Mouse (Mus musculus): Measurements from ENCODE around the gene Cobll1. TPM values are rescaled to one million over a fixed set of nuclear protein-coding genes. Genes with fewer than 3 reads are reported as not detected.

Cobll1 gene
- total RNA-seq, 2 experiments from 2014 or later = 0.48 to 2.3 TPM

DNA sequence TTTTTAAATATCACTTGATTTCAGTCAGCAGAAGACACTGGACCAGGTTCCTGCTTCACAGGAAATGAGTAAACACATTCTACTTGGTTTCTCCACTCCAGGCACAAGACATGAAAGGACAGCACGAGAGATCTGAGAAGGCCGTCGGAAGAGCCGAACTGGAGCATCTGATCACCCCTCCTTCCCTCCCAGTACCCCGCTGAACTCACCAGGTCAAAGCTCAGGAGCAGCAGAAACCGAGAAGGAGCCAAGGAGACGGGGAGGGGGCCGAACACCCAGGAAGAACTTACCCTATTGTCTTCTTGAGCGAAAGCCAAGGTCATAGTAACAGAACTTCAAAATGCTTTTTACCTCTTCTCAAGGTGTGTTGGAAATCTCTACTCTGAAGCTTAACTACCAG lies 39.5 kb downstream of the Cobll1 start:
- no peak for ATAC-seq (ENCODE audit: poor library complexity, severe bottlenecking)

DNA sequence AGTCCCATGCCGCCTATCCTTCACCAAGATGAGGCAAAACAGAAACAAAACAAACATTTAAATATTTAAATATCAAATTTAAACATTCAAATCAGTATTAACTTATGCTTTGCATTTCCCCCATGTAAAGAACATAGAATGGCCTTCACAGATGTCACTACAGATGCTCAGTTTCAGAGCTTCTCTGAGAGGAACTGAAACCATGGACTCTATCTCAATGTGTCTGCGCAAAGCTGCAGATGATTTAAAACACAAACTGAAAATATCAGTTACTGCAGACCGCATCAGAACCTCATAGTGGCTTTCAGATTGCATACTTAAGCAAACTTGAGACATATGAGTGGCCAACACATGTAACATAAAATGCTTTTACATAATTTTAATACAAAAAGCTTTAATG lies 40.6 kb downstream of the Cobll1 start:
- peak; percentile 73 for ATAC-seq (ENCODE audit: poor library complexity, severe bottlenecking)

DNA sequence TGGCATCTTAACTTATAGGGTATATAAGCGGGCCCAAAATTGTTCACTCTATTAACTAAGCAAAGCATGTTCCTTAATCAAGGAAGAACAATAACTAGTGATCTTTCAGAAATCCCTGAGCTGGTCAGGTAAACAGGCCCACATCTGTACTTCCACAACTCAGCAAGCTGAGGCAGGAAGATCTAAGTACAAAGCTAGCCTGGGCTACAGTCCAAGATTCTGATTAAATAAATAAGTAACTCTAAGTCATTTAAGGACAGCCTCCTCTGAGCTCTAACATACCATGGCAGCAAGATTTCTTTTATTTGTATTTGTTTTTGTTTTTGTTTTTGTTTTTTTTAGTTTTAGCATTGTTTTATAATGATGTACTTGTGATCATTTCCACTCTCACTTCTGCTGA lies 42.2 kb downstream of the Cobll1 start:
- ATAC-seq (ENCODE audit: poor library complexity, severe bottlenecking) = no peak

DNA sequence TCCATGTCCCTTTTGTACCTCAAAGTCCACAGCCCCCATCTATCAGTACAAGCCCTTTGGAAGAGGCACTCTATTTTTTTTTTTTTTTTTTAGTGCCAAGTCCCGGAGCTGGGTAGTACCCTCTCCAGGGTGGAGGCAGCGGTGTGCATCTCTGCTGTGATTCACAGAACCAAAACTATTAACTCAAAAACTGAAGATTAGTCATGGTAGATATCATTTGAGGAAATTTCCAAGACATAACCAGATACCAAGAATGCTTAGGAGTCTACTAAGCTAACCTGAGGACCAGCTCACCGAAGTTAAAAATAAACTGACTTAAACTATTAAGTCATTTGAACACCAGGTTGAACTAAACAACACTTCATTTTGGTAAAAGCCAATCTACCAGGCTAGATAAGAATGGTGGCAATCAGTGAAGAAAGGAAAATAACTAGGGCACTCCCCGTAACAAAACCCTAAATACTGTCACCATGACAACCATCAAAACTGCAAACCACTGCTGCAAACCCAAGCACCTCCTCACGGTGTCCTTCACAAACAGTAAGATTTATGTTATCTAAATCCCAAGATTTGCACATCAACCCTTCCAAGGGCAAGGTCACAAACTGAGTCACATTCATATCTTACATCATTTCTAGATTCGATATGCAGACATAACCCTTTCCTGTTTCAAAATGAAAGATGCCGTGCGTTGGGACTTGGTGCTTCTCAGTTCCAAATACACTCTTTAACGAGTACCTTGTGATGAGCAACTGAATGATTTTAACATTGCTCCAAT lies 43.8 kb downstream of the Cobll1 start:
- ATAC-seq (ENCODE audit: poor library complexity, severe bottlenecking) = peak; percentile 17; the same call in 1 of the 2 replicates

DNA sequence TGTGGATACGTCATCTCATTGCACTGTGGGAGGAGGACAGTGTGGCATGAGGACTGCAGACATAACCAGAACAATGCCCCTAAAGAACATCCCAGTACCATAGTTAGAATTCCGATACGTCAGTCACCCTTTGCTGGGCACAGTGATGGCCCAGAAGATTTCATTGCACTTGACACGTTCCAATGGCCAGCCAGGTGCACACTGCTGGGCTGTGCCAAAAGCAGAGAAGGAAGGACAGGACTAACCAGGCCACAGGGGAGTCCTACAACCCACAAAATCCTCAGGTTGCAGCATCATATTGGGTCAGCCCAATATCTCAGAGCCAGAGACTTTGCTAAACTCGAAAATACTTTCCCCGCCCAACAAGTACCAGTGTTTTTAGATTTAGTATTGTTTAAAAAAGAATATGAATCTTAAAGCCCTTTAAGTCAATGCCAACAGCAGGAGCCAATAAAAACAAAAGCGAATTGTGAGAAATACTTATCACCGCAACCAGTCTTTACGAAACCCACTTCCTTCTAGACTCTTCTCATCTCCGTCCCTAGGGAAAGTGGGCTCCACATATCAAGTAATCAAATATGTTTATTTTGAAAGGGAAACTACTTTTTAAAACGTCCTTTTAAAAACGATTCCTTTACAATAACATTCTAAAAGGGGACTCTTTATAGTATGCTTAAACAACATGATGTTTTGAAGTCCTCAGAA lies 46.0 kb downstream of the Cobll1 start:
- no peak; the same call in 1 of the 2 replicates for ATAC-seq (ENCODE audit: poor library complexity, severe bottlenecking)

DNA sequence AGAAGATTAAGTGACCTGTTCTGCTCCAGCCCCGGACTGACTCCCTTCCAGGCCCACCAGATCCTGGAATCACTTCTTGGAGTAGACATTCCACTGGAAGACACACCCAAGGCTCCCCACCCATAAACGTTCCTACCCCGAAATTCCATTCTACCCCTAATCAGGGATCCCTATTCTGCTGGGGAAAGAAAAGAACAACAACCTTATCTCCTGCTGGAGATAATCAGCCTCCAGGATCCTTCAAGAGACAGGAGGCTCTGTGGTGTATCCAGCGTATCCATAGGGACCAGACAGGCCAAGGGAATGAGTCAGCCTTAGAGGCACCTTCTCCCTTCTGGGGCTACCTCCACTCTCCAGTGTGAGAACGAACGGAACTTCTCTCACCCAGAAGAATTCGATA lies 47.8 kb downstream of the Cobll1 start:
- no peak for ATAC-seq (ENCODE audit: poor library complexity, severe bottlenecking)

DNA sequence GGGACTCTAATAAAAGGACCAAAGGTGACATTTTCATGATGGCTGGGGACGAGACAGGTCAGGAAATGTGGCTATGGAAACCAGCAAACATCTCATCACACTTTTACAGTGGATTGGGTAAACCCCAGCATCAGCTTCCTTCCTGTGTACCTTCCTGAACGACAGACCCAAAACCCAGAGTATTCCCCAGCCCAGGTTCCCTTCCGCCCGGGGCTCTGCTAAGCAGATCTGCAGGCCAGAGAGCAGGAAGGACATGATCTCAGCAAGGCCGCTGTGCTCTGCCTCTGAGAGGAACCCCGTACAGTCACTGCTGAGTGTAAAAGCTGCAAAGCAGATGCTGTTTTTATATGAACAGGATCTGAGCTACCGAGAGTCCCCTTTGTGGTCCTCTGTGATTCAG lies 49.9 kb downstream of the Cobll1 start:
- peak; percentile 80 for ATAC-seq (ENCODE audit: poor library complexity, severe bottlenecking)

DNA sequence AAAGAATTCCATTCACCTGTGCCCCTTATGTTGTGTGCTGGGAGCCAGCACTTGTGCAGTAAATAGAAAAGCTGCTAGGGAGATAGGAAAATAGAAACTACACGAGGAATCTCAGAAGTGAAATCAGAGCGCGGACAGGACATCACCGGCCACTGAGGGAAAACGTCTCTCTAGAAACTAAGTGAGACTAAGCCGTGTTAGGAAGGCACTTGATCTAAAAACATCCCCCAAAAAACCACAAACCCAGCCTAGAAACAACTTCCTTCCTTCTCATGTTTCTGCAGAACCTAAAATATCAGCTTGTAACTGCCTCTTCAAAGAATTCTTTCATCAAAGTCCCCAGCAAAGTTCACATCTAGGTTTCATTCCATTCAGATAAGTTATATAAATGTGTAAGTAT lies 50.6 kb downstream of the Cobll1 start:
- peak; percentile 36 for ATAC-seq (ENCODE audit: poor library complexity, severe bottlenecking)

DNA sequence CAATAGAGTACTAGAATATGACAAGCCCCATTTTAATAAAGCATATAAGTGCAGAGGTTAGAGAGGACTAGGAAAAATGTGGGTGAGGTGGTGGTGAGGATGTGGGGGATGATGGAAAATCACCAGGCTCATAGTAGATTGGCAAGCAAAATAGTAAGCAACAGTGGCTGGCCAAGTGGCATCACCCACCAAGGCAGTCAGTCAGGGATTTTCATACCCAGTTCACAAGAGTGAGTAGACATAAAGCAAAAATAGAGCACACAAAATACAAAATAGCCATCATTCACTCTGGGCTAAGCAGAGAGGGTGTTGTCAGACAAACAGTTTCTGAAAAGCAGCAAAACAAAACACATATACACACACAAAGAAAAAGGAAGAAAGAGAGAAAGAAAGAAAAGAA lies 51.6 kb downstream of the Cobll1 start:
- no peak for ATAC-seq (ENCODE audit: poor library complexity, severe bottlenecking)

DNA sequence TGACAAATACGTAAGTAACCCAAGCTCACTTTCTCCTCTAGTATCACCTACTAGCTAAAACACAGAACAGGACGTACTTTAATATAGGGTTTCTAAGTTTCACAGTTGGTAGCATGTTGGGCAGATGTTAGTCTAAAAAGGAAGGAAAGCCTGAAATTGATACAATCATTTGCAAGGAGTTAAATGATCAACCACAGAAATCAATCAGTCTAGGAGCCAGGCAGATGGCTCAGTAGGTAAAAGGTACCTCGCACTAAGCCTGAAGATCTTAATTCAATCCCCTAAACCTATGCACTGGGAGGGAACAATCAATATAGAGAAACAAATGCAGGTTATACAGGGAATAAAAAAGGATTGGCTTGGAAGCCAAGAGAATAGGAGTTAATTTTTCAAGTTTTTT lies 52.0 kb downstream of the Cobll1 start:
- no peak for ATAC-seq (ENCODE audit: poor library complexity, severe bottlenecking)

DNA sequence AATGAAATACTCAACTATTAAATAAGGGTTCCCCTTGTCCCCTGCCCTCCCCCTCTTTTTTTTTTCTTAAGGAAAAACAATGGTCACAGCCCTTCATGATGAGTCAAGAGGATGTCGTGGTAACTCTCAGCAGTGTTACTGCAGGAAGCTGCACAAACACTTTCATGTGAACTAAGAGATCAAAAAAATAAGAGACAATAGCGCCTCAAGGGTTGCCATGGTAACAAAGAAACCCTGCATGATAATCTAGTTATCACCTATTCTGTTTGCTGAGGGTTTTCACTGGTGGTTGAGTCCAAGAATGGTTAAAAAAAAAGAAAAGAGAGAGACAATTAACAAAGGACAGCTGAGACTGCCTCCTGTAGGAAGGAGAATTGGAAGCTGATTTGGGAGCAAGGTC lies 56.5 kb downstream of the Cobll1 start:
- peak; percentile 66 for ATAC-seq (ENCODE audit: poor library complexity, severe bottlenecking)

DNA sequence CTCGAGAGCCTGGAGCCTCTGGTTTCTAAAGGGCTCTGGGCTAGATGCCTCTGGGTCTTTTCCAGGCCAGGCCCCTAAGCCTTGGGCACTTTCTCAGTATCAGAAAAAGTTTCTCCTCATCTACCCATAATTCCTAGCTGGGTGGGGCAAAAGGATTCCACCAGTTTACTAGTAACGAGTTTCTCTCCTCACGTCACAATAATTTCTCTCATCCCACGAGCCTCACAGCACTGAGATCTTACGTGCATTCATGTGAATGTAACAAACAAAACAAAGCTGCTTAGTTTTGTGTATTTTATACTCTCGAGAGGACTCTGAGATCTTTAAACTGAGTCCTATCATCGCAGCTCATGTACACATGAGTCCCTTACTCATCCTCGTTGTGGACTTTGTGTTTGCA lies 57.5 kb downstream of the Cobll1 start:
- no peak for ATAC-seq (ENCODE audit: poor library complexity, severe bottlenecking)

DNA sequence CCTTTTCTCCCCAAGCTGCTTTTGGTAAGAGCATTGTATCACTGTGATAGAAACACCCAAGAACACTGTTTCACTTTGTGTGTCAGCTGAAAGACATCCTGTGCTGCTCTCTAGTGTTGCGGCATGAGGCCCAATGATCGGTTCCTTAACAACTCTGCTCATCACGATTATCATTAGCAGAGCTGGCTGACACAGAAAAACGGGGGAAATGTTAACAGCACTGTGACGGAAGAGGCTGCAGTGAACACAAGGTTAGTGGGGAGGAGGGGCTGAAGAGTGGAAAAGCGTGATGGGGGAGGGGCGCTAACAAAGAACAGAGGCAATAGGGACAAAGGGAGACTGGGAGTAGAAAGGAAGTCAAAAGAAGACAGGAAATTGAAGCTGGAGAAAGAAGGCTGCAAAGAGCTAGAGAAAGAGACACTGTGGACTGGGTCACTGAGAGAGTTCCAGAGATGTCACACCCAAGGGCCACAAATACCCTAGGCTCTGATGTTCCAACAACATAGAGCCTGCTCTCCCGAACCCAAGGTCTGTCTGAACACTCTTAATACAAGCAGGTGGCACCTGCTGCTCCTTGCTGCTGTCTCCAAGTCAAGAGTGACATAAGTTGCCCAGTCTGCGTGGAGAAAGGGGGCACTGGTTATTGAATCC lies 58.0 kb downstream of the Cobll1 start:
- peak; percentile 43 for ATAC-seq (ENCODE audit: poor library complexity, severe bottlenecking)

DNA sequence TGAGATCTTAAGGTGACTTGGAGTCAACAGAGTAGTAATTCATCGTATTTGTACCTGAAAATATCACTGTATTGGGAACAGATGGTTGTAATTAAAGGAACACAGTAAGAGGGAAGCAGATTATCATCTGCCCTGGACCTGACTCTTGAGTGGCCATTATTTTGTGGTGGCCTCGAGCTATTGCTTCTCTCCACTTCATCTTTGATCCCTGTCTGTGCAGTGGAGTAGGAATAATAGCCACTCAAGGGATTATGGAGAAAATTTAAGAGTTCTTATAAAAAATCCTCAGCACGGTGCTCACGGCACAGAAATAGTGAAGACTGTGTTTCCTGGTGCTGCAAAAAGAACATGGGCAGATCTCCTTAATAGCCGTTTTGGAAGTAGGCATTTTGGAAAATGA lies 63.6 kb downstream of the Cobll1 start:
- ATAC-seq (ENCODE audit: poor library complexity, severe bottlenecking) = no peak

DNA sequence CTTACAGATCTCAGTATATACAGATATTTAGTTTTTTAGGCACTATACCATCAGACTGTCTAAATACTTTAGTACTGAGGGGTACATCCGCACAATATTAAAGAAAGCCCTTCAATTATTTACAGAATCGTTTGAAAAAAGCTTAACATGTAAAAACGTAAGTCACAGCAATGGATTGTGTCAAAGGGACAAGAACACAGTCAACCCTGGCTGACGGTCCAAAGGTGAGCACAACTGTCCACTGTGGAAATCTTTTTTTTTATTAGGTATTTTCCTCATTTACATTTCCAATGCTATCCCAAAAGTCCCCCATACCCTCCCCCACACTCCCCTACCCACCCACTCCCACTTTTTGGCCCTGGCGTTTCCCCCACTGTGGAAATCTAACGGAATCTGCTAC lies 67.1 kb downstream of the Cobll1 start:
- no peak for ATAC-seq (ENCODE audit: poor library complexity, severe bottlenecking)

DNA sequence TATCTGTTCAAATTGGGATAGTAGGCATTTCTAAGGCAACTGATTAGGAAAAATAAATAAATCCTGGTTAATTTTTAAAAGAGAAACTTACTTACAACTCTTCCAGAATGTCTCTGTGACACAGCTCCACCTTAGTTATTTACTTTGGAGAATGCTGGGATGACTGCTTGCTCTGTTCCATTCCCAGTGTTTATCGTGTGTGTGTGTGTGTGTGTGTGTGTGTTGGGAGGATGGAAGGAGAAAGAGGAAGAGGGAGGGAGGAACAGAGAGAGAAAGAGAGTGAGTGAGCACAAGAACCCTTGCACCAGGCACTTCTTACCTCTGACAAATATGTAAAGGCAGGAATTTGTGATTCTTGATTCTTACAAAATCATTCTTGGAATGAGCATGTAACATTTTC lies 67.7 kb downstream of the Cobll1 start:
- ATAC-seq (ENCODE audit: poor library complexity, severe bottlenecking) = no peak; the same call in 1 of the 2 replicates

DNA sequence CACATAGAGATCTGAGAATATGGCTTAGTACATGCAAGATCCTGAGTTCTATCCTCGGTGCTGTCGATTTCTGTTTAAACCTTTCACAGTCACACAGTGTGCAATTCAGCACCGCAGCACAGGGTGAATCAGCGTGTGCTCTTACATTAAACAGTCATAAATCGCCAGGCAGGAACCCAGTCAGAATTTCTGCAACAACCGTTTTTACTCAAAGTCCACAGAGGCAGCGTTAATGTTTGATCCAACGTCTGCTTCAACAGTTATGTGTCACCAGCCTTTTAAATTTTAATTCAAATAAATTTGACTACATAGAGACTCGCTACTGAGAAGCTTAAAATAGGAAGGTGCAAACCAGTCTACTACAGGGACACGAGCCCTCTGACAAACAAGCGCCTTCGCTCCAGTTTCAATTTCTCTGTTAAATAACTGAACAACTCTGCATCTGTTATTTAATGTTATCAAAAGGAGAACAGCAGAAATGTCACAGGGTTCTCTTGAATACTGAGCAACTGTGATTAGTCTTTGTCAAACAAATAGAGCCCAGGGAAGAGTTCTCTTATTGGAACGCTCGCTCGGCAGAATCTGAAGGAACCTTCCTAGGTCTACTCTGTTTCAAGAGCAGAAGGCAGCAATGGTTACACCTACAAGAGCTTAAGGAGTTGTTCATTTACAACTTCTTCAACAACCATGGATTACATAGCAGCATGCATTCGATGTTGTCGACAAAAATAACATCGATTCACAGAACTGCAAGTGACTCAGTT lies 68.3 kb downstream of the Cobll1 start:
- peak; percentile 59 for ATAC-seq (ENCODE audit: poor library complexity, severe bottlenecking)

DNA sequence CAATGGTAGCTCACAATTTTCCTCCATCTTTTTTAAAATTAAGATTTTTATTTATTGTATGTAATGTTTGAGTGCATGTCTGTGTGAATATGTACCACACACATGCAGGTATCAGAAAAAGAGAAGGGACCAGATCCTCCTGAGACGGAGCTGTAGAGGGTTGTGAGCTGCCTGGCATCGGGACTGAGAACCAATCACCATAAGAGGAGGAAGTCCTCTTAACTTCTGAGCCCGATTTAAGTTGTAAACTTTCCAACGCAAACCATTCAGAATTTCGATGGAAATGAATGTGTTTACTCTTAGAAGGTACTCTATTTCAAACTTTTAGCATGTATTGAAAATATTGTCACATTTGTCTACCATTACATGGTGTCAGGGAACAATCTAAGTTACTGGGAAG lies 68.9 kb downstream of the Cobll1 start:
- ATAC-seq (ENCODE audit: poor library complexity, severe bottlenecking) = peak; percentile 70

DNA sequence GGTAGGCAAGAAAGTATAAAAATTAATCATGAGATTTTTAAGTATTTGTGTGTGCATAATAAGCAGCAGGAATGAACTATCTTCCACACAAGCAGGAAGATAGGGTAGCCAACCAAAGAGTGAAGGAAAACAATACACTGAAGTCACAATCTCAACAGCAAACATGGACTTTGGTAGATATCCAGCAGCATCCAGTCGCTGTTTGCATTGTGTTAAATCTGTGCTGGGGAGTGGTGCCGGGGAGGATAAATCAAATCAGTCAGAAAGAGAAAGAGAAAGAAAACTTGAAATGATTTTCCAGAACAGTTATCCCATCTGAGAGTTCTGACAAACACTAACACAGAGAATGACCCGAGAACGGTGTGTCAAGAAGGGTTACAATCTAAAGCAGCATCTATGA lies 75.2 kb downstream of the Cobll1 start:
- no peak for ATAC-seq (ENCODE audit: poor library complexity, severe bottlenecking)

DNA sequence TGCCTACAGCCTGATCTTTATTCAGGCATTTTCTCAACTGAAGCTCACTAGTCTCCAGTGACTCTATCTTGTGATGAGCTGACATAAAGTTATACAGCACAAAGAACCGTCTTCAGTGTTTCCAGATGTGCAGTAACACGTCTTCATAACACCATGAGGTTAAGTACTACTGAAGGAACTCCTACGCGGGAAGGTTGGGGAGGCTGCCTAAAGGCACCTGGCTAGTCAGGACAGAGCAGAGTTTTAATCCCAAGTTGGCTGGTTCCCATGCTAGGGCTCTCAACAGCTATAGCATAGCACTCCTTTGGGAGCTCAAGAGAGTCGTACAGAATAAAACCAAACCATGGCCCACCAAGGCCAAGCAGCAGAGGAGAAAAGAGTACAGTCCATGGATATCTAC lies 76.6 kb downstream of the Cobll1 start:
- ATAC-seq (ENCODE audit: poor library complexity, severe bottlenecking) = no peak

DNA sequence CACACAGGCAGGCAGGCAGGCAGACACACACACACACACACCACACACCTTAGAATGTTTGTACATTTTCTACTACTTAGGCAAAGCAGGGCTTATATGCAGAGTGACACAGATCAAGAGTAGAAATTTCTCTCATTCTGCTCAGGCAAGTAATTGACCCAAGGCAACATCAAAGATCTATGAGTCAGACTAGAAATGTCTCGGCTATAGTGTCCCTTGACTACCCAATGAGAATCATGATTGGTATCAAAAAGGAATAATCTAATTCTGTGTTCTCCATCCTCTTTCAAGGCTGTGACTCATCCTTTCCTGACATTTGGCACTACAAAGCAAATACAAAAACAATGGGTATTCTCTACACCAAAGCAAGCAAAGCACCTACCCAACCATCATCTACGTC lies 77.5 kb downstream of the Cobll1 start:
- no peak for ATAC-seq (ENCODE audit: poor library complexity, severe bottlenecking)

Data from megakaryocyte, adult 5-6 weeks (primary cell).